Mouse (Mus musculus): ENCODE data around the gene Pdzd2. TPM values are rescaled to one million over a fixed set of nuclear protein-coding genes. Genes with fewer than 3 reads are reported as not detected.
A peak's percentile ranks its signal among the peaks of the same experiment; 100 is the strongest.

Pdzd2 gene
- polyA plus RNA-seq, 1 experiment, result 1.7 TPM

GRCm38 (mm10) chr15:12375641-12376311 is 363.9 kb downstream of the Pdzd2 start:
- peak; percentile 60; the same call in 1 of the 2 replicates for TF ChIP-seq CTCF (IDR thresholded peaks at IDR 0.05; ENCODE audit: extremely low read depth, insufficient read depth, insufficient read length, insufficient replicate concordance)
- TF ChIP-seq POLR2A (IDR thresholded peaks at IDR 0.05; ENCODE audit: low read depth, low read length), result no peak
- H3K4me1 ChIP-seq (ENCODE audit: control insufficient read depth, insufficient read depth, insufficient read length), result peaks cover 5% of the 10 kb centered on the region; the same call in 1 of the 2 replicates
- no peaks in the 10 kb centered on the region for H3K27me3 ChIP-seq (ENCODE audit: control insufficient read depth, insufficient read depth, low read length)
- WGBS, result 8% methylated on average over 19 of the region's 19 CpGs
- peak overlapping the region; percentile 52 for H3K4me3 ChIP-seq (ENCODE audit: extremely low read depth, insufficient read depth, insufficient read length)
- no peaks in the 10 kb centered on the region for H3K36me3 ChIP-seq (ENCODE audit: control insufficient read depth, insufficient read depth, low read length)
- DNase-seq (ENCODE audit: low read depth in 1 of 2, low spot score in 2 of 2), result peak; percentile 72 to 81
- peak overlapping the region; percentile 4; the same call in 1 of the 2 replicates for H3K27ac ChIP-seq (ENCODE audit: insufficient read depth, low read length)

GRCm38 (mm10) chr15:12374916-12375315 is 364.8 kb downstream of the Pdzd2 start:
- no peak overlapping the region for H3K27ac ChIP-seq (ENCODE audit: insufficient read depth, low read length)
- H3K27me3 ChIP-seq (ENCODE audit: control insufficient read depth, insufficient read depth, low read length), result no peaks in the 10 kb centered on the region
- WGBS, result 79% methylated on average over 18 of the region's 18 CpGs
- TF ChIP-seq POLR2A (IDR thresholded peaks at IDR 0.05; ENCODE audit: low read depth, low read length) (no peak), CTCF (IDR thresholded peaks at IDR 0.05; ENCODE audit: extremely low read depth, insufficient read depth, insufficient read length, insufficient replicate concordance) (no peak)
- DNase-seq (ENCODE audit: low read depth in 1 of 2, low spot score in 2 of 2), result no peak
- H3K36me3 ChIP-seq (ENCODE audit: control insufficient read depth, insufficient read depth, low read length), result no peaks in the 10 kb centered on the region
- no peak overlapping the region for H3K4me3 ChIP-seq (ENCODE audit: extremely low read depth, insufficient read depth, insufficient read length)
- H3K4me1 ChIP-seq (ENCODE audit: control insufficient read depth, insufficient read depth, insufficient read length), result peaks cover 5% of the 10 kb centered on the region; the same call in 1 of the 2 replicates

GRCm38 (mm10) chr15:12373918-12374317 is 365.8 kb downstream of the Pdzd2 start:
- 88% methylated on average over 6 of the region's 6 CpGs for WGBS
- H3K27me3 ChIP-seq (ENCODE audit: control insufficient read depth, insufficient read depth, low read length), result no peaks in the 10 kb centered on the region

GRCm38 (mm10) chr15:12373496-12373895 is 366.2 kb downstream of the Pdzd2 start:
- no peak for DNase-seq (ENCODE audit: low read depth in 1 of 2, low spot score in 2 of 2)
- H3K4me1 ChIP-seq (ENCODE audit: control insufficient read depth, insufficient read depth, insufficient read length), result peaks cover 5% of the 10 kb centered on the region; the same call in 1 of the 2 replicates
- no peak for TF ChIP-seq POLR2A (IDR thresholded peaks at IDR 0.05; ENCODE audit: low read depth, low read length)
- TF ChIP-seq CTCF (IDR thresholded peaks at IDR 0.05; ENCODE audit: extremely low read depth, insufficient read depth, insufficient read length, insufficient replicate concordance), result no peak

More at GRCm38 (mm10) chr15:12373918-12374317, 365.8 kb downstream of the Pdzd2 start:
- Histone ChIP-seq H3K27ac (ENCODE audit: insufficient read depth, low read length) (no peak overlapping the region), H3K36me3 (ENCODE audit: control insufficient read depth, insufficient read depth, low read length) (no peaks in the 10 kb centered on the region), H3K4me1 (ENCODE audit: control insufficient read depth, insufficient read depth, insufficient read length) (peaks cover 5% of the 10 kb centered on the region; the same call in 1 of the 2 replicates), H3K4me3 (ENCODE audit: extremely low read depth, insufficient read depth, insufficient read length) (no peak overlapping the region)
- no peak for TF ChIP-seq CTCF (IDR thresholded peaks at IDR 0.05; ENCODE audit: extremely low read depth, insufficient read depth, insufficient read length, insufficient replicate concordance)
- TF ChIP-seq POLR2A (IDR thresholded peaks at IDR 0.05; ENCODE audit: low read depth, low read length), result no peak
- DNase-seq (ENCODE audit: low read depth in 1 of 2, low spot score in 2 of 2), result no peak

GRCm38 (mm10) chr15:12371183-12371582 is 368.5 kb downstream of the Pdzd2 start:
- WGBS, result 7% methylated on average over 8 of the region's 8 CpGs
- Histone ChIP-seq H3K36me3 (ENCODE audit: control insufficient read depth, insufficient read depth, low read length) (no peaks in the 10 kb centered on the region), H3K27me3 (ENCODE audit: control insufficient read depth, insufficient read depth, low read length) (no peaks in the 10 kb centered on the region), H3K27ac (ENCODE audit: insufficient read depth, low read length) (no peak overlapping the region), H3K4me3 (ENCODE audit: extremely low read depth, insufficient read depth, insufficient read length) (no peak overlapping the region), H3K4me1 (ENCODE audit: control insufficient read depth, insufficient read depth, insufficient read length) (peaks cover 2% of the 10 kb centered on the region; the same call in 1 of the 2 replicates)
- peak; percentile 69; the same call in 1 of the 2 replicates for TF ChIP-seq CTCF (IDR thresholded peaks at IDR 0.05; ENCODE audit: extremely low read depth, insufficient read depth, insufficient read length, insufficient replicate concordance)
- TF ChIP-seq POLR2A (IDR thresholded peaks at IDR 0.05; ENCODE audit: low read depth, low read length), result no peak
- peak; percentile 40 to 56 for DNase-seq (ENCODE audit: low read depth in 1 of 2, low spot score in 2 of 2)

More at GRCm38 (mm10) chr15:12373496-12373895, 366.2 kb downstream of the Pdzd2 start:
- Histone ChIP-seq H3K27ac (ENCODE audit: insufficient read depth, low read length) (no peak overlapping the region), H3K27me3 (ENCODE audit: control insufficient read depth, insufficient read depth, low read length) (no peaks in the 10 kb centered on the region), H3K36me3 (ENCODE audit: control insufficient read depth, insufficient read depth, low read length) (no peaks in the 10 kb centered on the region), H3K4me3 (ENCODE audit: extremely low read depth, insufficient read depth, insufficient read length) (no peak overlapping the region)
- WGBS, result 83% methylated on average over 14 of the region's 14 CpGs

- H3K27me3 ChIP-seq (ENCODE audit: control insufficient read depth, insufficient read depth, low read length), result no peaks in the 10 kb centered on the region
- H3K27ac ChIP-seq (ENCODE audit: insufficient read depth, low read length), result no peak overlapping the region
- DNase-seq (ENCODE audit: low read depth in 1 of 2, low spot score in 2 of 2), result no peak
- TF ChIP-seq POLR2A (IDR thresholded peaks at IDR 0.05; ENCODE audit: low read depth, low read length), result no peak
- TF ChIP-seq CTCF (IDR thresholded peaks at IDR 0.05; ENCODE audit: extremely low read depth, insufficient read depth, insufficient read length, insufficient replicate concordance), result no peak
- no peak overlapping the region for H3K4me3 ChIP-seq (ENCODE audit: extremely low read depth, insufficient read depth, insufficient read length)
- no peaks in the 10 kb centered on the region for H3K4me1 ChIP-seq (ENCODE audit: control insufficient read depth, insufficient read depth, insufficient read length)
- no peaks in the 10 kb centered on the region for H3K36me3 ChIP-seq (ENCODE audit: control insufficient read depth, insufficient read depth, low read length)
- WGBS, result 94% methylated on average over 3 of the region's 3 CpGs
Observed at GRCm38 (mm10) chr15:12370096-12370495, 369.6 kb downstream of the Pdzd2 start.

- Histone ChIP-seq H3K27ac (ENCODE audit: insufficient read depth, low read length) (no peak overlapping the region), H3K36me3 (ENCODE audit: control insufficient read depth, insufficient read depth, low read length) (no peaks in the 10 kb centered on the region)
- 85% methylated on average over 4 of the region's 4 CpGs for WGBS
Observed at GRCm38 (mm10) chr15:12368850-12369249, 370.9 kb downstream of the Pdzd2 start.

More at GRCm38 (mm10) chr15:12368850-12369249, 370.9 kb downstream of the Pdzd2 start:
- TF ChIP-seq CTCF (IDR thresholded peaks at IDR 0.05; ENCODE audit: extremely low read depth, insufficient read depth, insufficient read length, insufficient replicate concordance) (no peak), POLR2A (IDR thresholded peaks at IDR 0.05; ENCODE audit: low read depth, low read length) (no peak)
- no peak for DNase-seq (ENCODE audit: low read depth in 1 of 2, low spot score in 2 of 2)
- no peak overlapping the region for H3K4me3 ChIP-seq (ENCODE audit: extremely low read depth, insufficient read depth, insufficient read length)
- H3K27me3 ChIP-seq (ENCODE audit: control insufficient read depth, insufficient read depth, low read length), result no peaks in the 10 kb centered on the region
- no peaks in the 10 kb centered on the region for H3K4me1 ChIP-seq (ENCODE audit: control insufficient read depth, insufficient read depth, insufficient read length)

Measured in spleen, adult 2 months (tissue).